Mouse (Mus musculus) T-helper 1 cell (primary cell): ENCODE measurements at regions not wholly inside any gene's neighbourhood (a gene's known extent, or its start where the extent isn't known, plus 50 kb on each side); places are given as distances from the start of the nearest gene placed in this dataset.

Source experiments
- in situ Hi-C: fragments of 300-600 bp; cut with MboI, MseI; formaldehyde crosslinking; loops from one replicate; pipeline ENCODE4 v1.15.1; 2025; ENCODE audit warnings: high pct_unique_total_duplicates

DNA sequence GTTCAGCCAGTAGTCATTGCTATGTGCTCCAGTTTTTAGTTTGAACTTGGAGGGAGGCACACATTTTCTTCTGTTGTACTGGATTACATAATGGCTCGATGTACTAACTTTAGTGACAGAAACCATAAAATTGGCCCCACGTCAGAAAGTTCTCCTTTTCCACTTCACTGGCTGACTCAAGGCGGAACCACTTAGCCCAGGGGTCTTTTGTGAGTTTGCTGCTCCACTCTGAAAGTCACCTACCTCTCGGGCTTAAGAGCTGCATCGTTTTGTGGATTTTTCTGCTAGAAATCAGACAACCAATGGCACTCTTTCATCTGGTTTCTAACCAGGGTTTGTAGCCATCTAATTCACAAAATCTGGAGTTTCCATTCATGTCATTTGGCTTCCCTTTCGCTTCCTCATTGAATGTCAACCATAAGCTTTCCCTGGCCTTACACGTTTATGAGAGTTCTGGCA, 304.8 kb upstream of the Cited2 start:
- in situ Hi-C loops, result no loop called here

DNA sequence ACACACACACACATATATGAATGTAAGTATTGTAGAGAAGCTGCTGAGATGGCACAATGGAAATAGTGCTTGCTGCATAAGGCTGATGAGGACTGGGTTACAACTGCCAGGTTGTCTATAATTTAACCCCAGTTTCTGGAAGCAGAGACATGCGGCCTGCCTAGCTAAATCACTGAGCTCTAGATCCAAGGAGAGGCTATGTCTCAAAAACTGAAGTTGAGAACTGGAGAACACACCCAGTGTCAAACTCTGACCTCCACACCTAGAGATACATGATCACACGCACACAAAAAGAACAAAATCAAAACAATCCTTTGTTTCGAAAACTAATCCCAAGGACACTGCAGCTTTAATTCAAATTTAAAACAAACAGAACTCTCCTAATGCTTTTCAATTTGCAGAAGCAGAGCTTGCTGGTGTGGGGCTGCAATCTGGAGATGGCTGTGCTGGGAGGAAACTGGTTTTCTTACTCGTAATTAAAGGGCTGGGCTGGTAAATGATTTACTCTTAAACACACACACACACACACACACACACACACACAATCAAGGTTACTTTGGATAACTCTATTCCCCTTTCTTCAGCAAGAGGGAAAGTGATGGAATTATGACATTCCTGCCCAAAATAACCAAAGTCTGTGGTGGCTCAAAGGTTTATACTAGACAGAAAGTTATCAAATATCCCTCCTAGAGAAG, 299.3 kb upstream of the Cited2 start:
- in situ Hi-C loops, result no loop called here

DNA sequence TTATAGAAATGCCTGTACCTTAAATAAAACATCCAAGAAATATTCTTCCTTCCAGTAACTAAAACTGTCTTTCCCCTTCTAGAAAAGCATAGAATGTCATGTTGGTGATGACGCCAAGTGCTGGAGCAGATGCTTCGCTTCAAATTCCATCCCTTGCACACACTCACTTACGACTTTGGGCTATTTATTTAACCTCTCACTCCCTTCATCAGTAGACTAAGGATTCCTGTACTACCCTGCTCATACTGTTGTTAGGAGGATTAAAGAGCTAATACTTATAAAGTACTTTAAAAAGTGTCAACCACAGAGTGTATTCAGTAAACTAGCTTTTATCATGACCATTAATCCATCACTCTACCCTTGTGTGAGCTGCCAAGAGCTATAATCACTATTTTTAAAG, 296.8 kb upstream of the Cited2 start:
- in situ Hi-C loops, result no loop called here

DNA sequence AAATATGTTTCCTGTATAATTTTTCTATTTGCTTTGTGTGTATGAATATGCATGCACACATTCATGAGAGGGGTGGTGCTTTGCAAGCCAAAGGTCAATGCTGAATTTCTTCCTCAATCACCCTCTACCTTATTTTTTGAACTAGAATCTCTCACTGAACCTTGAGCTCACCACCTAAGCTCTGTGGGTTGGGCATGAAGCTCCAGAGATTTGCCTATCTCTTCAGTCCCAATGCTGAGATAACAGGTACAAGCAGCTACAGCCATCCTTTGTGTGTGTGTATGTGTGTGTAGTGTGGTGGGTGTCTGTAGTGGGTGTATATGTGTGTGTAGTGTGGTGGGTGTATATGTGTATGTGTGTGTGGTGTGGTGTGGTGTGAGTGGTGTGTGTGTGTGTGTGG, 295.7 kb upstream of the Cited2 start:
- in situ Hi-C loops, result no loop called here

DNA sequence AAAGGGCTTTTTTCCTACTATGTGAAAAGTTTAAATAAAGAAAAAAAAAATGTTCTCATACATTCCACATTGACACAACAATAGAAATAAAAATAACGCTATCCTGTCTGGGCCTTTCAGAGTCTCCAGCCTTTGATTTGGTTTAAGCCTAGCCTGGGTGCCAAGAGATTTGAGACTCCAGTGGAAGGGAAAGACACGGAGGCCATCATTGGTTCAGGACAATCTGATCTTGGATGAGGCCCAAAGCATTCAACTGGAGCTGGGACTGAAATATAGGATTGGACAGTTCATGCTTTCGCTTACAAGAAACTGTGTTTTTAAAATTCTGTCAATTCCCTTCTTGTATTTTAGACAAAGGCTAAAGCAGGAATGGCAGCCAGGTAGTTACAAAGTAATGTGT, 294.7 kb upstream of the Cited2 start:
- in situ Hi-C loops, result no loop called here

DNA sequence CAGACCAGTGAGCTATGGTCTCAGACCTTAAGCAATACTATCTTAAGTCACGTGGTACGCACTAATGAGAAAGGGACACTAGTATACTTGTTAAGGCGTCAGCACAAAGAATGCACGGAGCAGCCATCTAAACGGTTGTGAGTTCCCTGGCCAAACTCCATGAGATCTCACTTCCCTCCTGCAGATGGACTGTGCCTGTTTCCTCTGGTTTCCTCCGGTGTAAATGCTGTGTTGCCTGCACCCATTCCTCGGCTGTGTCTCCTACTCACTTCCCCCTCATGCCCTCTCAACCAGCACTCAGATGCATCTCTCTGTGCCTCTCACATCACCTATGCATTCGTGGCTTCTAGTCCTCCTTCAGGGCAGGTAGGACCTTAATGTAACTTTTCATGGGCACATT, 291.9 kb upstream of the Cited2 start:
- in situ Hi-C loops, result no loop called here

DNA sequence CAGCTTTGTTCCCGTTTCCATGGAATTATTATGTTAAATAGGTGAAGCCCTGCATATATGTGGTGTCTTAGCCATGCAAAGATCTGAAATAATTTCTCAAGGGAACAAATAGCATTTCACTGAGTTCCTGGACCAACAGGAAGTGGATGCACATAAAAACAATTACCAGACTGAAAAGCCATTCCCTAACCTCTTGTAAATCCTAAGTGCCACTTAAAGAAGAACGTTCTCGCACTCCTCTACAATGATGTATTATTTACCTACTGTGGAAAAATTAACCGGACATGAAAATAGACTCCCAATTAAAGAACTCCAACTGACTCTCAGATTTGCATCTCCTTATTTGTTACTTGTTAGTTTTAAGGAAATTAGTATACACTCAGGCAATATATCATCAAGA, 288.9 kb upstream of the Cited2 start:
- in situ Hi-C loops, result no loop called here

DNA sequence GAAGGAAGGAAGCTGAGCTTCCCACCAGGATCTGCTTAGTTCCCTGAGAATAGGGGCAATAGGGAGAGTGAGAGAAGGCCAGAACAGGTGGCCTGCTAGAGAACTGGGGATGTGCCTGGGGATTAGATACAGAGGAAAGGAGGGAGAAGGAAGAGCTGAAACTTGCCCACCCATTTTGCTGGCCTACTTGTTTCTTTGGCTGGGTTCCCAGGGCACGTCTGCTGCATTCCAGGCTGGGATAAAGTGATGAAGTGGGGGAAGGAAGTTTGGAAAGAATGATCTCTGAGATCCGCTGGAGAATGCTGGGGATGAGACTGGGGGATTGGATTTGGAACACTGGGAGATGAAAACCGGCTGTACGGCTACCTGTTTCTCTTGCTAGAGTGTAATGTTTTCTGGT, 272.8 kb upstream of the Cited2 start:
- in situ Hi-C loops, result no loop called here

DNA sequence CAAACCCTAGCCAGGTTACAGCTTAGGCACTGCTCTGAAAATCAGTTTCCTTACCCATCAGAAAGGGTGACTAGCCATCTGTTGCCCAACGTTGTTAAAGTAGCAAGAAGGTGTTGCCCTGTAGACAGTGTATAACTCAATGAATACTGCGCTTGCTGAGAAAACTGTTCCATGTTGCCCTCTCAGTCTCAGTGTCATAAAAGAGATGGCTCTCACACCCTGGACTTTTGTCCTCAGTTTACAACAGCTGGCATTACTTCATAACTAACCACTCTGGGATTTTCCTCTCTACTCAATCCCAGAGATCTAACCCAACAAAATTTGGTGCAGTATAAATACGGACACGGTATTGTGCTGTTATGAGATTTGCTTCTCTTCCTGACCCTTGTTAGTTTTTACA, 252.1 kb upstream of the Cited2 start:
- in situ Hi-C loops, result no loop called here

DNA sequence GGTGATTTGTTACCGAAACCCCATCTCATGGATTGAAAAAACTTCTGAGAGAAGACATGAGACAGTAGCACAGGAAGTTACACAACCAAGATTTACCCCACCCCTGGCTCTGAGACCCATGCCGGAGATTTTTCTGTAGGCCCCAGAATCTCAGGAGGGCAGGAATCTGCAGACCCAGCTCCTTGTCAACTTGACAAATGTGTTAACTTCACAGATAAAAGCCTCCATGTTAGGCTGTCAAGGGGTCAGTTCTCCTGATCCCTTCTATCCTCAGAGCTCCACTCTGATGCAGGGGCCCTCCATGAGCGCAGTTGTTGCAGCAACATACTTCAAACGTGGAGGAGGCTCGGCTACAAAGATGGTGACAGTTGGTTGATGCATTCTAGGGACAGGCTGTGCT, 250.5 kb upstream of the Cited2 start:
- in situ Hi-C loops, result no loop called here

DNA sequence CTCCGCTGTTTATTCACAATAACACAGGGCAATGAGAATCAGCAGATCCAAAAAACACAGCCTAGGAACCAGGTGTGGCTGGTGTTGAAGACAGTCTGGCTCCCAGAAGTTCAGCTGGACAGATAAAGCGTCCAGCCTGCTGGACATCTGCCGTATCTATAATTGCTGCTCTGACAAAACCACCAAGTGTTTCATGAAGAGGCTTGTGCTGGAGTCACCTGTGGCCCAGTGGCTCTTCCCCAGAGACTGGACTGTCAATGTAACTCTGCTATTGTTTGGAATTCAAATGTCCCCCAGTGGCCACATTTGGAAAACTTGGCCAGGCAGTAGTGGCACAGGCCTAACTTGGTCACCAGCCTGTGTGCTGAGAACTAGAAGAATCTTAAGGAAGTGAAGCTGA, 247.0 kb upstream of the Cited2 start:
- in situ Hi-C loops, result no loop called here

DNA sequence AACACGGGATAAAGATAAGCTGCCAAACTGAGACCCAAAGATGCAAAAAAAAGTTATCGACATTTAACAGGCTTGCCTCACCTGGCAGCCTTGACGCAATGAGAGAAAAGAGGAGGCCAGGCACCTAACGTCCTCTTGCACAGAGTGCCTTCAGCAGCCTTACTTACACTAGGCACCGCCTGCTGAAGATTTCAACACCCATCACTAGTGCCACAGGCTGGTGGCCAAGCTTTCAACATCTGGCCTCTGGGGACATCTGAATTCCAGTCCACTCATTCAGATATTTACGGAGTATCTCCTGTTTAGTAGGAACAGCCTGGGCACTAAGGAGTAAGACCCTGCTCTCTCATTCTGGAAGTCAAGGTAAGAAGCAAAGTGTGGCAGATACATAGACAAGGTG, 246.3 kb upstream of the Cited2 start:
- in situ Hi-C loops, result no loop called here

DNA sequence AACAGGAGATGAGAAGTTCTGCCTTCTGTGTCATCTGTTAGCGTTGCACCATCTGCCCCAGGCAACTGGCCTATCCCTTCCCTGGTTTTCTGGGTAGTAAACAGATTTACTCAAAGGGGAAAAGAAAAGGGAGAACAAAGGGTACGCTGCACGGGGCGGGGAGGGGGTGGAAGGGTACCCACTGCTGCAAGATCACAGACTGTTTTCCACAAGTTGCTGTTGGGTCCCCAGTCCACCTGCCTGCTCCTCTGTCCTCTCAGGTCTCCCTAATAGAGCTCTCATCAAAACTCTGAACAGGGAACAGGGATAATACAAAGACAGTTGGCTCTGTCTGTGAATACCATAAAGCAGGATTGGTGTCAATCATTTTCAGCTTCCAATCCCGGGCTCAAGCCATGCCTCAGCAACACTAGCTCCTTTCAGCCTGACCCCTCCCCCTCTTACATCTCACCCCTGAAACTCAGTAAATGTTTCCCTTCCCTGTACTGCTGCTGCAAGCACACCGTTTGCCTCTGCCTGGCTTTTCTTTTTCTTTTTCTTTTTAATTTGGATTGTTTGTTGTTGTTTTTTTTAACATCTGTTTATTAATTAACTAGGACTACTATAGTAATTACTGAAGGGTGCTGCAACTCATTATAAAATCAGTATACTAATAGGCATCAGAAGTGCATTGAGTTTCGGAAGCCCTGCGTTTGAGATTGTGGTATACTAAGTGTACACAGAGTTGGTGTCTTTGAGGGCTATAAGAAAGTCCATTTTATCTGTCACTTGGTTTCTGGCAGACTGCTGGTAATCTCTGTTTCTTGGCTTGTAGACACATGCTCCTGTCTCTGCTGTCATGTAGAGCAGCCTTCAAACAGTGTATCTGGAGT, 244.0 kb upstream of the Cited2 start:
- in situ Hi-C loops, result no loop called here

DNA sequence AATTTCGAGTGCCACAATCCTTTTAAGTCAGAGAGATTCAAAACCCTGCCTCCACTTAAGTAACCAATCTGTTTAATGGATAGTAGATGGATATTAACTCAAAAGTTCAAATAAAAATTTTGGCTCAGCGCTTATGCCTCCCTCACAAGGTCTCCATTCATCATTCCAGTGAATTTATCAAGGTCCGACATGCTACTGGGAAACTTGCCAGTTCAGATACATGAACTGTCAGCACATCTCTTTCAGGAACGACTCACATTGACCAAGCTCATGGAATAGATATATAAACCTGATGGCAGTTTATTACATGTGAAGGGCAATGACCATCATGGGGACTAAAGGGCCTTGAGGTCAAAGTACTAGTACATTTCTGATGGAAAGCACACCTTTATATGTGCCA, 240.3 kb upstream of the Cited2 start:
- in situ Hi-C loops, result no loop called here

DNA sequence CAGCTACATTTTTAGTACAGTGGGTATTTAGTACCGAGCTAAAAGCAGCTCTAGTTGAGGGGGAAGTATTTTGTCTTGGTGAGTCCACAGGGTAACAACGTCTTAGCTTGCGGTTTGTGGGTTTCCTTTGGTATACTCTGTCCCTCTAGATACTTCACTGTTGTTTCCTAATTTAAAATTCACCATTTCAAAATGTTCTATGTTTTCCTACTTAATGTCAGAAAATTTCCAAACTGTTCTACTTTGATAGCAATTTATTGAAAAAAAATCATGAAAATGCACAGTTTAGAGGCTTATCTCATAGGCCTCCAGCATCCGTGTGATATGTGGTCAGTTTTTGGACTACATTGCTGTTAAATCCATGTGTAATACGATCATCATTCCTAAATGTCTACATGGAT, 238.0 kb upstream of the Cited2 start:
- in situ Hi-C loops, result no loop called here

DNA sequence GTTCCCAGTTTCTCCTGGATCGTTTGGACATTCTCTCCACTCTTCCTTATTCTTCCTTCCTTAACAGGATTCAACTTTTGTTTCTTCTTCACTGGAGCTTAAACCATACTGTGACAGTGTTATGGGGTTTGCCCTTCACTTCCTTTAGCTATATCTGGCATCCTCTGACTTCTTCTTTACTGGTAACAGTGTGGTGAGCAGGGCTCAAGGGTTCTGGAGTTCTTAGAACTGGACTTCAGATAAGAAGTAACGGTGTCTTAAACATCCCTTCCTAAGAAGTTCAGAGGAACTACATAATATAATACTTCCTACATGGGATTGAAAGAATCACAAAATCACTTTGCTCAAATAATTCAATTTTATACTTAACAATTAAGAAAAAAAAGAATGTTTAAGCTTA, 237.5 kb upstream of the Cited2 start:
- in situ Hi-C loops, result no loop called here

DNA sequence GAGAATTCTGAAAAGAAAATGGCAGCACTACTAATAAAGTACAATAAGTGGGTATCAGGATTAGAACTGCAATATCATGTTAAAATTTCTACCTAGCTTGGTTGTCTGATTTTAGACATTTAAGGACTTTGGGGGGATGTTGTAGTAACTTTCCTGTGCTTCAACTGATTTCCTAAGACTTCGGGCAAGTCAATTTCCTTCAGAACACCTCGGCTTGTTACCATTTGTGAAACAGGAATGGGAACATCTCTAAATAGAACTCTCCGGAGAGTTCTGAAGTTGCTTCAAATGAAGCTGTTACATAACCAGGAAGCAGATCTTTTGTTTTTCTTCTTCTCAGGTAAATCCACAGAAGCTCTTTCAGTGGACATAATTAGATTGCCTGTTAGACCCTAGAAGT, 237.0 kb upstream of the Cited2 start:
- in situ Hi-C loops, result no loop called here

DNA sequence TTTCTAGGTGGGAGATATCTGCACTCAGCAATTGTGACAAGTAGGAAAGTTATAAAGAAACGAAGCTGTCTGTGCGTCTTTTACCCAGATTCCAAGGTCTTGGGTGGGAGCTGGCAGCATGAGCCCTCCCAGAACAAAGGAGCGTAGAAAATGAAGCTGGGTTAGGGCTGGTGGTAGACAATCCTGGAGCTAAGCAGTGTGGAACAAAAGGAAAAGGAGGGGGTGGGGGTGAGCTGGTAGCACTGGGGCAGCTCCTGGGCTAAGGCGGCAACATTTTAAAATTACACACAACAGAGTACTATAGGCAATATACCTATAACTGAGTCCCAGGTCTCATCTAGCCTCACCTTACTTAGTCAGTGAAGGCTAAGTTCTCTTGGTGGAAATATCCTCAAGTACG, 235.6 kb upstream of the Cited2 start:
- in situ Hi-C loops, result no loop called here

DNA sequence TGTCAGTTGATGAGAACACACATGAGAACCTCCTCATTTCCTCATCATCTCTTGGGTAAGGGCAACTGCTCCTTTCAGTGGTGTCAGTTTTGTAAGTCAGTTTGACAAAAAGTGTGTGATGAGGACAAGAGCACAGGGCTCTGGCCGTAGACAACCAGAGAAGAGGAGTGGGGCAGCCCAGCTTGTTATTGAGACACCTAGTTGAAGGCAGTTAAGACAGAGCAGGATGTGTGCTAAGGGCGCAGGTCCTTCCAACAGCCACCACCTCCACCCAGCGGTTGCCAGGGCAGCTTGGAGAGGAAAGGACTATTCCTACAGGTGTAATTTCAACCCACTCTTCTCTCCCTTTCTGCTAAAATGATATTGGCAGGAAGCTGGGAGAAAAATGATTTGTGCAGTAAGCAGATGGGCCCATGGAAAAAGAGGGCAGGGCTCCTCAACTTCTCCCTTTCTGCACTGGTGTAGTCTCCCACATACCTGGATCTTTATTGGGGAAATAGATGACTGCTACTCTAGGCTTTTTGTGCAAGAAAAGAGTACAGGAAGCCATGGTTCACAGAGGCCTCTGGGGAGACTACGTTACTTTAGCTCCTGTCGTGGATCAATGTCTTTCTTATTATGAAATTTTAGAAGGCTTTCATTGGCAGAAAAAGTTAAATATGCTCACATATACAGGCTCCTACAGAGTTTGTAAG, 231.3 kb upstream of the Cited2 start:
- in situ Hi-C loops, result no loop called here

DNA sequence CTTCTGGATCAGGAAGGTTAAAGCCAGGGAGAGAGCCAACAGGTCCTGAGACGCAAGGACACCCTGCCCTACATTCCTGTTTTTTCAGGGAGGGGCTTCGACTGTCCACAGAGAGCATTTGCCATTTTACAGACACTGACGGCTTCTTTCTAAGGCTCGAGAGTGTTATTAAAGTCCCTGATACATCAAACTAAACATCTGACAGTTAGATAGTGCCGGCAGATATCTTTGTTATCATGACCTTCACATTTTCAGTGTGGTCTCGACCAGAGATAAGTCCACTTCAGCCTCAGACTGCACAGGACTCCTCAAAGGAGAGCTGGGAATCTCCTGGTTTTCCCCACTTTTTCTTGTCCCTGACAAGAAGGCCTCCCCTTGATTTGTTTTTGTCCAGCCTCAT, 229.9 kb upstream of the Cited2 start:
- in situ Hi-C loops, result no loop called here

DNA sequence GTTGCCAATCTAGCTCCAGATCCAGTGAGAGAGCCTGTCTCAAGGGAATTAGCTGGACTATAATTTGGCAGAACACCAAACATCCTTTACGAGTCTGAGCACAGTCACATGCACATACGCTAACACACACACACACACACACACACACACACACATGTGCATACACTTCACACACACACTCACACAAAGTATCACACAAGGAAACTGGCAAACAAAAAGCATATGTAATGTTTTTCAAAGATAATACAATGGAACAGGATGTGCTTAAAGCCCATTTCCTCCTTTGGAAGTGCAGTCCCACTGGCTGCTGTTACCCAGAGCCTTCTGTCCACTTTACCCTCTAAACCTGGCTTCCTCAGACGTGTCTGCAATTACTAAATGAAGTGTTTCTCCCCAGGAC, 226.2 kb upstream of the Cited2 start:
- in situ Hi-C loops, result no loop called here

DNA sequence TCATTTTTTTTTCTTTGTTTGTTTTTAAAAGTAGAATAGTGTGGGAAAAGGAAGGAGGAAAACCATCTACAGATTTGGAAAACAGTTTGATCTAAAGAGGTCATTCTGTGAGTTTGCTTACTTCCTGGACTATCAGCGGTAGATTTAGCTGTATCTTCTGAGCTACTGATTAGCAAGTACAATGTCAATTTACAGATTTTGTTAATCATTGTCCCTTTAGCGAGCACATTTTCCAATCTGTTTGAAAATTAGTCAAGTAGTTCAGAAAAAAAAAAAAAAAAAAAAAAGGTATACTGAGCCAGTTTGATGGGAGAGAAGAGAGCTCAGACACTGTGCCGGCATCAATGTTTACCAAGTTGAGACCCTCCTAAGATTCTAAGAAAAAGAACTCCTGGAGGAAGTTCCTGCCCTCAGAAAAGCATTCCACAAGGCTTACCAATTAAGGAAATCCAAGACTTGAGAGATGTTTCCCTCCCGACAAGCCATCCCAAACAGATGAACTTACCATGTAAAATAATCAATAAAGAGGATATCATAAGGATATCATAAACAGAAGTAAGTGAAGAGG, 212.3 kb upstream of the Cited2 start:
- in situ Hi-C loops, result no loop called here
